Mouse (Mus musculus): Measurements from ENCODE around the gene Apbb2.

DNA sequence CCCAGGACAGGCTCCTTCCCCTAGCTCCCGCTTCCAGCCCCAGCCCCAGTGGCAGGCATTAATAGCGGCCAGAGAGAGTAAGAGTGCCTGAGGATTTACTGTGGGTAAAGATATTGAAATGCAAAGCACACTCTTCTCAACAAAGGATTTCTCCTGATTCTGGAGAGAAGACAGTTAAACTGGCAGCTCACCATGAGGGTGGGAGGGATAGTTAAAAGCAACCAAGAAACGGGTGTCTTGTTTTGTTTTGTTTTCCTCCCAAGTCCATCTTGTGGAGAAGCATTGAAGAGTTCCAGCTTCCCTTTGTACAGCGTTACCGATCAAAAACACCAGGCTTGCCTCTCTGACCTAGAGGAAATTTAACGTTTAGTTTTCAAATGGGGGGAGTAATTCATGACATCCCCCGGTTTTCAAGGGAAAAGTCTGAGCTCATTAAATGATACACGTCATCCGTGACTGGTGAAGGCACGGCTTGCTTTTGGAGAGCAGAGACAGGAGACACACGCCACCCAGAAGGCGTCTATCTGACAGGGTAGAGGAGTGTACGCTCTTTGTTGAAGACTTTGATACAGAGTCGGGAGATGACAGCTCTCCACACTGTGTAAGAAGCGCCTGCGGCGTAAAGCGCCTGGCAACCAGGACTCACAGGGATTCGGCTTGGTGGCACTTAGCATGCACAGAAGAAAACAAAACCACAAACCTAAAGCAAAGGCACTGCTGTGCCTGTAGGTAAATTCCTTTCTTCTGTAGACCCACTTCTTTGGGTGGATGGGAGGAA is 290.4 kb downstream of the Apbb2 start:
- no peak for TF ChIP-seq POLR2A (IDR thresholded peaks at IDR 0.05; ENCODE audit: low read depth, low read length)
- no peak for TF ChIP-seq CTCF (conservative IDR thresholded peaks at IDR 0.05; ENCODE audit: insufficient read depth, insufficient read length, low read depth, low read length)

Measured in kidney, adult 2 months (tissue).